Mouse (Mus musculus): Measurements from ENCODE around the gene Trim71. TPM values are rescaled to one million over a fixed set of nuclear protein-coding genes. Genes with fewer than 3 reads are reported as not detected.
A peak's percentile ranks its signal among the peaks of the same experiment; 100 is the strongest.

The Trim71 gene
- polyA plus RNA-seq, 1 experiment from 2014 or later, result 0.86 TPM

- Histone ChIP-seq H3K9me3 (replicated peaks) (no peaks in the 10 kb centered on the region), H3K27ac (replicated peaks) (no peak overlapping the region), H3K4me2 (no peak overlapping the region), H3K36me3 (replicated peaks) (no peaks in the 10 kb centered on the region), H3K4me3 (replicated peaks) (no peak overlapping the region), H3K4me1 (replicated peaks) (peaks cover 15% of the 10 kb centered on the region), H3K9ac (no peak overlapping the region), H3K27me3 (no peaks in the 10 kb centered on the region)
- no peak for ATAC-seq (ENCODE audit: insufficient read depth)
- WGBS (ENCODE audit: insufficient replicate concordance), result 58% methylated on average over 7 of the region's 7 CpGs
Measured at GRCm38 (mm10) chr9:114471892-114472291, 92.3 kb downstream of the Trim71 start.

GRCm38 (mm10) chr9:114468701-114469100 lies 95.5 kb downstream of the Trim71 start:
- H3K9ac ChIP-seq, result no peak overlapping the region
- no peak overlapping the region for H3K4me2 ChIP-seq
- WGBS (ENCODE audit: insufficient replicate concordance), result 79% methylated on average over 4 of the region's 4 CpGs
- H3K9me3 ChIP-seq (replicated peaks), result no peaks in the 10 kb centered on the region
- H3K36me3 ChIP-seq (replicated peaks), result no peaks in the 10 kb centered on the region
- no peak overlapping the region for H3K4me3 ChIP-seq (replicated peaks)
- no peaks in the 10 kb centered on the region for H3K27me3 ChIP-seq
- peaks cover 24% of the 10 kb centered on the region for H3K4me1 ChIP-seq (replicated peaks)
- ATAC-seq (ENCODE audit: insufficient read depth), result no peak
- no peak overlapping the region for H3K27ac ChIP-seq (replicated peaks)

GRCm38 (mm10) chr9:114468217-114468616 lies 96.0 kb downstream of the Trim71 start:
- no peaks in the 10 kb centered on the region for H3K27me3 ChIP-seq
- no peak overlapping the region for H3K9ac ChIP-seq
- ATAC-seq (ENCODE audit: insufficient read depth), result peak; percentile 69
- no peaks in the 10 kb centered on the region for H3K36me3 ChIP-seq (replicated peaks)
- WGBS (ENCODE audit: insufficient replicate concordance), result 59% methylated on average over 5 of the region's 5 CpGs
- no peaks in the 10 kb centered on the region for H3K9me3 ChIP-seq (replicated peaks)
- H3K4me2 ChIP-seq, result no peak overlapping the region
- no peak overlapping the region for H3K4me3 ChIP-seq (replicated peaks)
- H3K27ac ChIP-seq (replicated peaks), result no peak overlapping the region
- peaks cover 24% of the 10 kb centered on the region for H3K4me1 ChIP-seq (replicated peaks)

GRCm38 (mm10) chr9:114466871-114467270 lies 97.3 kb downstream of the Trim71 start:
- no peak overlapping the region for H3K9ac ChIP-seq
- H3K4me1 ChIP-seq (replicated peaks), result peaks cover 24% of the 10 kb centered on the region
- no peaks in the 10 kb centered on the region for H3K27me3 ChIP-seq
- 37% methylated on average over 7 of the region's 7 CpGs for WGBS (ENCODE audit: insufficient replicate concordance)
- peak overlapping the region; percentile 10 for H3K4me2 ChIP-seq
- H3K4me3 ChIP-seq (replicated peaks), result no peak overlapping the region
- peak; percentile 74 for ATAC-seq (ENCODE audit: insufficient read depth)
- H3K36me3 ChIP-seq (replicated peaks), result no peaks in the 10 kb centered on the region
- no peaks in the 10 kb centered on the region for H3K9me3 ChIP-seq (replicated peaks)
- no peak overlapping the region for H3K27ac ChIP-seq (replicated peaks)

- H3K9ac ChIP-seq, result no peak overlapping the region
- no peak overlapping the region for H3K4me3 ChIP-seq (replicated peaks)
- 46% methylated on average over 6 of the region's 6 CpGs for WGBS (ENCODE audit: insufficient replicate concordance)
- H3K4me2 ChIP-seq, result no peak overlapping the region
- H3K36me3 ChIP-seq (replicated peaks), result no peaks in the 10 kb centered on the region
- no peaks in the 10 kb centered on the region for H3K27me3 ChIP-seq
- H3K27ac ChIP-seq (replicated peaks), result no peak overlapping the region
- H3K4me1 ChIP-seq (replicated peaks), result peaks cover 24% of the 10 kb centered on the region
- no peak for ATAC-seq (ENCODE audit: insufficient read depth)
- no peaks in the 10 kb centered on the region for H3K9me3 ChIP-seq (replicated peaks)
Measured at GRCm38 (mm10) chr9:114465442-114465841, 98.7 kb downstream of the Trim71 start.

GRCm38 (mm10) chr9:114462569-114462968 lies 101.6 kb downstream of the Trim71 start:
- 68% methylated on average over 7 of the region's 7 CpGs for WGBS (ENCODE audit: insufficient replicate concordance)
- no peak overlapping the region for H3K4me3 ChIP-seq (replicated peaks)
- no peaks in the 10 kb centered on the region for H3K27me3 ChIP-seq
- H3K36me3 ChIP-seq (replicated peaks), result no peaks in the 10 kb centered on the region; the same call in 1 of the 2 replicates
- no peak overlapping the region for H3K27ac ChIP-seq (replicated peaks)
- H3K4me2 ChIP-seq, result no peak overlapping the region
- peaks cover 16% of the 10 kb centered on the region for H3K4me1 ChIP-seq (replicated peaks)
- no peaks in the 10 kb centered on the region for H3K9me3 ChIP-seq (replicated peaks)
- H3K9ac ChIP-seq, result no peak overlapping the region
- no peak for ATAC-seq (ENCODE audit: insufficient read depth)

- no peaks in the 10 kb centered on the region for H3K4me1 ChIP-seq (replicated peaks)
- H3K27me3 ChIP-seq, result no peaks in the 10 kb centered on the region
- no peak overlapping the region for H3K4me2 ChIP-seq
- 56% methylated on average over 3 of the region's 3 CpGs for WGBS (ENCODE audit: insufficient replicate concordance)
- ATAC-seq (ENCODE audit: insufficient read depth), result no peak
- H3K36me3 ChIP-seq (replicated peaks), result no peaks in the 10 kb centered on the region; the same call in 1 of the 2 replicates
- no peak overlapping the region for H3K9ac ChIP-seq
- H3K4me3 ChIP-seq (replicated peaks), result no peak overlapping the region
- no peaks in the 10 kb centered on the region for H3K9me3 ChIP-seq (replicated peaks)
- H3K27ac ChIP-seq (replicated peaks), result no peak overlapping the region
Measured at GRCm38 (mm10) chr9:114458436-114458835, 105.7 kb downstream of the Trim71 start.

Other genes with a start within 250 kb of the Trim71 start
- gene Bcl2a1c, start 234.2 kb downstream of the Trim71 start, polyA plus RNA-seq (2015; fragmentation: Nextera tagmentation; extraction: Ambion mirVana), result not detected in 2 replicates
- gene Crtap, start 173.7 kb downstream of the Trim71 start, polyA plus RNA-seq (2015; fragmentation: Nextera tagmentation; extraction: Ambion mirVana), result 19.3 and 20.6 TPM in 2 replicates
- 13.5 and 14.9 TPM in 2 replicates for gene Glb1, start 163.3 kb downstream of the Trim71 start, polyA plus RNA-seq (2015; fragmentation: Nextera tagmentation; extraction: Ambion mirVana)
- gene Tmppe, start 163.3 kb downstream of the Trim71 start, polyA plus RNA-seq (2015; fragmentation: Nextera tagmentation; extraction: Ambion mirVana), result 2.3 and 2.7 TPM in 2 replicates
- not detected in 2 replicates for gene Ccr4, start 59.5 kb downstream of the Trim71 start, polyA plus RNA-seq (2015; fragmentation: Nextera tagmentation; extraction: Ambion mirVana)
- not detected in 2 replicates for gene C130032M10Rik, start 48.7 kb downstream of the Trim71 start, polyA plus RNA-seq (2015; fragmentation: Nextera tagmentation; extraction: Ambion mirVana)
- 22.8 and 24.9 TPM in 2 replicates for gene Cnot10, start 75.8 kb upstream of the Trim71 start, polyA plus RNA-seq (2015; fragmentation: Nextera tagmentation; extraction: Ambion mirVana)
- 20.9 and 21.9 TPM in 2 replicates for gene Dync1li1, start 124.4 kb upstream of the Trim71 start, polyA plus RNA-seq (2015; fragmentation: Nextera tagmentation; extraction: Ambion mirVana)
- gene Cmtm6, start 166.7 kb upstream of the Trim71 start, polyA plus RNA-seq (2015; fragmentation: Nextera tagmentation; extraction: Ambion mirVana), result 26.3 and 28.5 TPM in 2 replicates
- gene Cmtm7, start 217.5 kb upstream of the Trim71 start, polyA plus RNA-seq (2015; fragmentation: Nextera tagmentation; extraction: Ambion mirVana), result 56.5 and 59.9 TPM in 2 replicates

Measured in liver, embryonic 15.5 days (tissue).